Mouse (Mus musculus): Measurements from ENCODE around the gene Hoxa11.

- TF ChIP-seq CTCF (IDR thresholded peaks at IDR 0.05; ENCODE audit: borderline replicate concordance, insufficient read depth, low read depth, low read length), result no peak
- no peak for TF ChIP-seq POLR2A (IDR thresholded peaks at IDR 0.05; ENCODE audit: borderline replicate concordance, insufficient read depth, low read length)
Observed at GRCm38 (mm10) chr6:52213119-52213986, 32.3 kb downstream of the Hoxa11 start, which contains the start of the genes Hoxa3 and Gm28308.

Data from cerebellum, adult 2 months (tissue).